Mouse (Mus musculus) heart, embryonic 13.5 days (tissue): ENCODE data around the gene Ppp1r12a. TPM values are rescaled to one million over a fixed set of nuclear protein-coding genes. Genes with fewer than 3 reads are reported as not detected.
A peak's percentile ranks its signal among the peaks of the same experiment; 100 is the strongest.

Experiments
- ATAC-seq: fragments of 200-750 bp; cut with Nextera tagmentation; 2 replicates; pipeline ENCODE4 v1.8.0; 2017; ENCODE audit warnings: moderate TSS enrichment; ENCODE audit not compliant: insufficient number of reproducible peaks, low FRiP score, low TSS enrichment; ENCODE audit errors: extremely low read depth
- H3K27ac ChIP-seq: fragments of 300-500 bp; sonication (generic); replicated peaks from 2 replicates; pipeline ENCODE4 v1.5.1; 2015; ENCODE audit warnings: moderate library complexity, mild to moderate bottlenecking, inconsistent platforms
- H3K27me3 ChIP-seq: fragments of 300-500 bp; sonication (generic); replicated peaks from 2 replicates; pipeline ENCODE4 v1.6.1; 2015; ENCODE audit warnings: mild to moderate bottlenecking, inconsistent platforms
- H3K36me3 ChIP-seq: fragments of 300-500 bp; sonication (generic); 2 replicates; pipeline ENCODE4 v1.6.1; 2015; ENCODE audit warnings: mild to moderate bottlenecking, inconsistent platforms
- H3K4me1 ChIP-seq: fragments of 300-500 bp; sonication (generic); 2 replicates; pipeline ENCODE4 v1.6.1; 2015; ENCODE audit warnings: inconsistent platforms
- H3K4me2 ChIP-seq: fragments of 300-500 bp; sonication (generic); 2 replicates; pipeline ENCODE4 v1.6.1; 2015; ENCODE audit warnings: inconsistent platforms, mild to moderate bottlenecking, moderate library complexity
- H3K4me3 ChIP-seq: fragments of 300-500 bp; sonication (generic); 2 replicates; pipeline ENCODE4 v1.5.1; 2015; ENCODE audit warnings: moderate library complexity, mild to moderate bottlenecking, inconsistent platforms
- H3K9ac ChIP-seq: fragments of 300-500 bp; sonication (generic); 2 replicates; pipeline ENCODE4 v1.6.1; 2015; ENCODE audit warnings: inconsistent platforms, mild to moderate bottlenecking, moderate library complexity
- H3K9me3 ChIP-seq: fragments of 300-500 bp; sonication (generic); 2 replicates; pipeline ENCODE4 v1.6.1; 2016; ENCODE audit warnings: inconsistent platforms
- WGBS: fragments of 180-500 bp; shearing (Covaris S2); methylation state at CpG from one replicate; pipeline ENCODE4 v1.1.7; 2015; ENCODE audit warnings: mixed read lengths; 5-methylcytosine and 5-hydroxymethylcytosine counted together
- polyA plus RNA-seq: library from polyadenylated mRNA; unstranded; fragments of >200 nt; fragmentation: Nextera tagmentation; extraction: Ambion mirVana; gene quantifications from 2 replicates; pipeline ENCODE4 v1.2.1, GENCODE M21; 2015

The Ppp1r12a gene
- polyA plus RNA-seq, 1 experiment from 2014 or later, result 88.1 TPM

DNA sequence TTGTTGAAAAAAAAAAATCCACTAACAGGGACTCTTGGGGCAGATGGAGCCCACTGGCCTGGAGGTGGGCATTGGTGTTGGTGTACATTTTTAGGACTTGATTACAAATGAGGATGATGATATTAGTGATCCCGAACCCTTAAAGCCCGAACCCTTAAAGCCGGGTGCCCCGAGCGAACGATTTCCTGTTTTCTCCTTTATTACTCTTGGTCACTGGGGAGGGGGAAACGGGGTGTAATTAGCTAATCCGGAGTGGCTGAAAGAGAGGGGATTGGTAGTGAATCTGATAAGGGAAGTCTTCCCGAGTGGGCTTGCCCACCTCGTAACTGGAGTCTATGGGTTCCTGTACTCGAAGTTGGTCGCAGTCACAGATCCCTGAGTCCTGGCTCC, 1.0 kb downstream of the Ppp1r12a start:
- H3K27ac ChIP-seq, result peak overlapping the region; percentile 100
- H3K9ac ChIP-seq, result peak overlapping the region; percentile 100
- H3K27me3 ChIP-seq, result no peaks in the 10 kb centered on the region
- H3K4me2 ChIP-seq, result peak overlapping the region; percentile 70
- H3K9me3 ChIP-seq, result no peaks in the 10 kb centered on the region
- whole genome bisulfite sequencing, result 0% methylated on average over 12 of the region's 12 CpGs
- no peak for ATAC-seq
- no peaks in the 10 kb centered on the region for H3K36me3 ChIP-seq
- H3K4me1 ChIP-seq, result peaks cover 40% of the 10 kb centered on the region
- peak overlapping the region; percentile 95 for H3K4me3 ChIP-seq

DNA sequence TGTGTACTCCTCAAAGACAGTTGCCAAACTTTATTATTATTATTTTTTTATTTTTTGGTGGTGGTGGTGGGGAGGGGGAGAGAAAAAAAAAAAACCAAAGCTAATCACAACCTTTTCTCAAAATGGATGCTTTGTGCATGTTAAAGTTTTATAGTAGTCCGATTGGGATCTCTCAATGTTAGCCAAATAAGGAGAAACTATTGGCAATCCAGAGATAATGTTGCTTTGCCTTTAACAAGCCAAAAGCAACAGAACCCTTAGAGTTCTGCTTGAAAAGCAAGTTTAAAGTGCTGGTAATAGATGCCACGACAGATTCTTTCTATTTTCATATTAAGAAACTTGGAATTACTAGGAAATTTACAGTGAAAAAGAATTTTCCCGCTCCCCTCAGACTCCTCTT, 1.5 kb downstream of the Ppp1r12a start:
- Histone ChIP-seq H3K27me3 (no peaks in the 10 kb centered on the region), H3K9ac (peak overlapping the region; percentile 100), H3K4me1 (peaks cover 45% of the 10 kb centered on the region), H3K27ac (peak overlapping the region; percentile 100), H3K36me3 (no peaks in the 10 kb centered on the region), H3K4me2 (peak overlapping the region; percentile 70), H3K9me3 (no peaks in the 10 kb centered on the region), H3K4me3 (peak overlapping the region; percentile 95)
- no peak for ATAC-seq
- WGBS, result 12% methylated on average over 3 of the region's 3 CpGs

DNA sequence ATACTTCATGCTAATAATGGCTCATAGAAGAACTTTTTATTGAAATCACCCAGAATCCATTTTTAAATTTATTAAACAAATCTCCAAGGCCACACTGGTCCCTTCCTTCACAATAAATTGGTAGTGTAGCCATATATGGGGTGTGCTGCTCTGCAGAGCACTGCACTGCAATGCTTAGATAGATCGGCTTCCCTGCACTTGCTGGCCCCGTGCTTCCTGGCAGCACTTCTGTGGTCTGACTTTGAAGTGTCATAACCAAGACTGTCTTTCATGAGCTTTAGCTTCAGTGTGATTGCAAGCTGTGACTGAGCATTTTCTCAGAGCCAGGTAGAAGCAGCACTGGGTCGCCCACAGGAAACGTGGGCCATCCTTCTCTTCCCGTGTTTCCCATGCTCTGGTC, 5.8 kb downstream of the Ppp1r12a start:
- ATAC-seq, result no peak
- peak overlapping the region; percentile 56 for H3K9ac ChIP-seq
- no peak overlapping the region for H3K4me3 ChIP-seq
- no peaks in the 10 kb centered on the region for H3K27me3 ChIP-seq
- no peaks in the 10 kb centered on the region for H3K9me3 ChIP-seq
- WGBS, result 43% methylated on average over 5 of the region's 5 CpGs
- no peaks in the 10 kb centered on the region for H3K36me3 ChIP-seq
- peaks cover 62% of the 10 kb centered on the region for H3K4me1 ChIP-seq
- H3K27ac ChIP-seq, result peak overlapping the region; percentile 89
- H3K4me2 ChIP-seq, result peak overlapping the region; percentile 58

DNA sequence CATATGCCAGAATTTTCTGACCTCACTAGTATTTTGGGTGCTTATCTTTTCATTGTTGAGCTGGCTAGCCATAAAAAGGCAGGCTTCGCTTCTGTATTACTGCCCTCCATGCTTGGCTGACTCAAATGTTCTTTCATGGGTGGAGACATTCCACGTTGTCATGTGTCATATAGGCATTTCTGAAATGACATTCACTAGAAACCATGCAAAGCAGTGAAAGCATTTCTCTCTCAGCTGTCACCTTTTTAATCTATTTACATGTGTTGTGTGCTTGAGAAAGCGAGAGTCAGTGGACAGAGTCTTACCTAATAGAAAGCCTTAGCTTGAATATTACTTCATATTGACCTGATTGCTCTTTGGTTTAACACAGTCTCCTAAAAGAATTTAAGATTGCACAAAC, 8.8 kb downstream of the Ppp1r12a start:
- 40% methylated on average over 3 of the region's 3 CpGs for WGBS
- Histone ChIP-seq H3K4me2 (peak overlapping the region; percentile 35), H3K4me3 (no peak overlapping the region), H3K4me1 (peaks cover 71% of the 10 kb centered on the region), H3K36me3 (peaks cover 5% of the 10 kb centered on the region), H3K9ac (no peak overlapping the region), H3K27me3 (no peaks in the 10 kb centered on the region), H3K9me3 (no peaks in the 10 kb centered on the region), H3K27ac (peak overlapping the region; percentile 44)
- no peak for ATAC-seq

DNA sequence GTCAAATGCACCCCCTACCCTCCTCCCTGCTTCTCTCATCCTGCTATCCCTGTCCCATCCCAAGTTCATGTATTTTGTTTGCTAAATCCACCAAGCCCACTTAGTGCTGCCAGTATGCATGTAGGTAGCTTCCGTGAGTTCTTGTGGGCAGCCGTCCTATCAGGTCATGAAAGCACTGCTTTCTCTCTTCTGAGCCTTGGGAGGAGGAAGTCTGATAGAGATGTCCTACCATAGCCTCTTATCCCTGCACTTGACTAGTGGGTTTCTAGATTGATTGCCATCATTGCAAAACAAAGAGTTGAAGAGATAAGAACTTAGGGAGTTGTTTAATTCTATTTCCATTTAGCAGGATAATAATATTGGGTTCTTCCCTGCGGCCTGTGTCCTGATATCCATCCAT, 9.6 kb downstream of the Ppp1r12a start:
- no peaks in the 10 kb centered on the region for H3K27me3 ChIP-seq
- peaks cover 71% of the 10 kb centered on the region for H3K4me1 ChIP-seq
- peak overlapping the region; percentile 76 for H3K27ac ChIP-seq
- 0 out of 2 replicates have a peak overlapping the region, but pooled peaks have one; percentile 50 for H3K9ac ChIP-seq
- peak overlapping the region; percentile 38 for H3K4me2 ChIP-seq
- H3K9me3 ChIP-seq, result no peaks in the 10 kb centered on the region
- 26% methylated on average over 3 of the region's 3 CpGs for WGBS
- no peak for ATAC-seq
- no peak overlapping the region for H3K4me3 ChIP-seq
- H3K36me3 ChIP-seq, result peaks cover 5% of the 10 kb centered on the region

DNA sequence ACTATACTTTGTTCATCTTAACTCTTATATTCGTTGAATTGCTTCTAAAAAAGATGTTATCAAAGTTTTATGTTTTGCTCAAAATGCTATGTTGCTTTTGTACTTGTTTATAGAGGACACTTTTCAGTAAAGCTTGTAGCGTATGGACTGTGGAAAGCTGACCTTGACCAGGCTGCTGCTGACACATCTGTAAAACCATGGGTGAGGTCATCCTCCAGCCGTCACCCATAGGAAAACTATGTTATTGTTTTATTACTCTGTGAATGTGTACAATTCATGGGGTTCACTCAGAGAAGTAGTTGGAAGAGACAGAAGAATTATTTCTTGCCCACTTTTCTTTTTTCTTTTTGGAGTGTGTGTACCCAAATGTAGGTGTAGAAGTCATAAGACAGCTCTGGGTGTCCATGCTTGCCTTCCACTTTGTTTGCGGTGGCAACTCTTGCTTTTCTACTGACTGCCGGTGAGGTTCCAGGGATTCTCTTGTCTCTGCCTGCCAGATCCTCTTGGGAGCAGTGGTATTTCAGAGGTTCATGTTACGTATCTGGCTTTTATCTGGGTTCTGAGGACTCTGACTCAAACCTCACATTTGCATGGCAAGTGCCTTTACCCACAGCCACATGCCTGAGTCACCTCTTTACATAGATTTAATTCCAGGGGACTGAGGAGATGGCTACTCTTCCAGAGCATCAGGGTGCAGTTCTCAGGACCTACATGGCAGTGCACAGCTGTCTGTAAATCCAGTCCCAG, 11.0 kb downstream of the Ppp1r12a start:
- peak overlapping the region; percentile 56 for H3K4me2 ChIP-seq
- H3K27ac ChIP-seq, result peak overlapping the region; percentile 86
- peak overlapping the region; percentile 13; the same call in 1 of the 2 replicates for H3K4me3 ChIP-seq
- H3K27me3 ChIP-seq, result no peaks in the 10 kb centered on the region
- H3K9me3 ChIP-seq, result no peaks in the 10 kb centered on the region
- WGBS, result 28% methylated on average over 6 of the region's 6 CpGs
- H3K9ac ChIP-seq, result peak overlapping the region; percentile 62
- no peak for ATAC-seq
- H3K36me3 ChIP-seq, result peaks cover 5% of the 10 kb centered on the region
- peaks cover 66% of the 10 kb centered on the region for H3K4me1 ChIP-seq

DNA sequence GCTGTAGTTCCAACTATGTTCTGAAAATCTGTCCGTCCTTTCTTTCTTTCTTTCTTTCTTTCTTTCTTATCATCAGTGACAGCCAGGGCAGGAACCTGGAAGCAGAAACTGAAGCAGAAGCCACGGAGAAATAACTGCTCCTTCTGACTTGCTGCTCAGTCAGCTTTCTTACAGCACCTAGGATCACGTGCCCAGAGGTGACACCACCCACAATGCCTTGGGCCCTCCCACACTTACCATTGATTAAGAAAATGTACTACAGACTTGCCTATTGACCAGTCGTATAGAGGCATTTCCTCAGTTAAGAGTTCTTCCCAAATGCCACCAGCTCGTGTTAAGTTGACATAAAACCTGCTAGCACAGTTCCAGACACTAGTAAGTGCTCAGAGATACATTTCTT, 12.1 kb downstream of the Ppp1r12a start:
- Histone ChIP-seq H3K27me3 (no peaks in the 10 kb centered on the region), H3K4me2 (no peak overlapping the region), H3K4me3 (no peak overlapping the region), H3K9ac (peak overlapping the region; percentile 47; the same call in 1 of the 2 replicates), H3K27ac (peak overlapping the region; percentile 42; the same call in 1 of the 2 replicates), H3K4me1 (peaks cover 72% of the 10 kb centered on the region), H3K36me3 (peaks cover 5% of the 10 kb centered on the region), H3K9me3 (no peaks in the 10 kb centered on the region)
- WGBS, result 42% methylated on average over 5 of the region's 5 CpGs
- ATAC-seq, result no peak

DNA sequence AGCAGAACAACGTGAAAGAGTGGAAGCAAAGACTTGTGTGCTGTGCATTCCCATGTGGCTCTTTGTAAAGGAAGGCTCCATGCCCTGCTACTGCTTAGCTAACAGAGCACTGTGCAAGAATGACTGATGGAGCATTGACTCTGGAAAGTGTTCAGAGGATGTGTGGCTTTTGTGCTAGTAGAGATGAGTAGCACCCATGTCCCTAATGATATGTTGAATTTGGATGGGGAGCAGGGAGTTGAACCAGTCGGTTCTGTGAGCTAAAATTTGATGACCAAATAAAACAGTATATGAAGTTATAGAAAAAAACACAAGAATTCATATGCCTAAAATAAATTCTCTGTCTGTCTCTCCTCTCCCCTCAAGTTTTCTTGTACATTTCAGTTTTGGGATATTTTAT, 13.9 kb downstream of the Ppp1r12a start:
- ATAC-seq, result no peak
- Histone ChIP-seq H3K9ac (no peak overlapping the region), H3K27ac (no peak overlapping the region), H3K27me3 (no peaks in the 10 kb centered on the region), H3K9me3 (no peaks in the 10 kb centered on the region), H3K4me1 (peaks cover 76% of the 10 kb centered on the region), H3K36me3 (peaks cover 5% of the 10 kb centered on the region), H3K4me3 (no peak overlapping the region), H3K4me2 (no peak overlapping the region)
- 54% methylated on average over 2 of the region's 2 CpGs for WGBS

DNA sequence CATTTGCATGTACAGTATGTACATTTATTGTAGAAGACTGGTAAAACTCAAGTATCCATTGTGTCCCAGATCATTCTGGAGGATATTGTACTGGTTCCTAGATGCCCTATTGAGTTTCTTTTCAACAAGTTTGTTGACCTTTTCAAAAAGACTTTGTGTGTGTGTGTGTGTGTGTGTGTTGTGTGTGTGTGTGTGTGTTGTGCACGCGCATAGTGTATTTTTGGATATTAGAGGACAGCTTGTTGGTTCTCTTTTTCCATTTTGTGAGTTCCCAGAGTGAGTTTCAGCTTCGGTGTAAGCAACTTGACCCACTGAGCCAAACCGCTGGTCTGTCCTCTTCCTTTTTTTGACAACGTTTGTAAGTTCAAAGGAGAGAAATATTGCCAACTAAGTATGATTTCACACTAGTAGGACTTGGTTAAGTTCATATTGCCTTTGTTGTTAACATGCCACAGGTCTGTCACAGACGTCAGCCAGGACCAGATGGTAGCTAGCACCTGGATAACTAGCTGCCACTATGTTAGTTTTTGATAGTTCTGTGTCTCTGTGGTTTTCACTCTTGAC, 16.4 kb downstream of the Ppp1r12a start:
- Histone ChIP-seq H3K9me3 (no peaks in the 10 kb centered on the region), H3K4me1 (peaks cover 73% of the 10 kb centered on the region), H3K4me3 (no peak overlapping the region), H3K27me3 (no peaks in the 10 kb centered on the region), H3K36me3 (peaks cover 5% of the 10 kb centered on the region), H3K4me2 (no peak overlapping the region), H3K9ac (no peak overlapping the region), H3K27ac (no peak overlapping the region)
- no peak for ATAC-seq
- WGBS, result 79% methylated on average over 6 of the region's 6 CpGs

DNA sequence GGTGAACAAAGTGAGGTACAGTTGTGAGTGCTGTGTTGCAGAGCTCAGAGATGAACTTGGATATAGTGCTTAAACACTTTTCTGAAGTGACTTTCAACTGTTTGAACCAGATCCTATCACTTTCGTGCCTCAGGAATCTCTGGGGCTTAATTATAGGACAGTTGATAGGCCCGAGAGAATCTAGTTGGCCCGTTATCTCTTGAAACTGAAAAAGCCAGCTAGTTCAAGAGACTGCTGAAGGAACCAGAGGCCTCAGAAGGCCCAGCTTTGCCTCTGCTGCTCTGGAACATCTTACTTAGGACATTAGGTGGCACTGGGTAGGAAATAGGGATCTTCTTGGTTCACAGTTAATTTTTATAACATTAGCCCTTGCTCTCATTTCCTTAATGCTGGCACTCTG, 17.4 kb downstream of the Ppp1r12a start:
- H3K36me3 ChIP-seq, result peaks cover 4% of the 10 kb centered on the region; the same call in 1 of the 2 replicates
- H3K9ac ChIP-seq, result peak overlapping the region; percentile 15; the same call in 1 of the 2 replicates
- peaks cover 72% of the 10 kb centered on the region for H3K4me1 ChIP-seq
- no peak for ATAC-seq
- no peaks in the 10 kb centered on the region for H3K9me3 ChIP-seq
- peak overlapping the region; percentile 14 for H3K4me2 ChIP-seq
- no peak overlapping the region for H3K4me3 ChIP-seq
- H3K27me3 ChIP-seq, result no peaks in the 10 kb centered on the region
- WGBS, result 13% methylated on average over 3 of the region's 3 CpGs
- peak overlapping the region; percentile 76 for H3K27ac ChIP-seq

DNA sequence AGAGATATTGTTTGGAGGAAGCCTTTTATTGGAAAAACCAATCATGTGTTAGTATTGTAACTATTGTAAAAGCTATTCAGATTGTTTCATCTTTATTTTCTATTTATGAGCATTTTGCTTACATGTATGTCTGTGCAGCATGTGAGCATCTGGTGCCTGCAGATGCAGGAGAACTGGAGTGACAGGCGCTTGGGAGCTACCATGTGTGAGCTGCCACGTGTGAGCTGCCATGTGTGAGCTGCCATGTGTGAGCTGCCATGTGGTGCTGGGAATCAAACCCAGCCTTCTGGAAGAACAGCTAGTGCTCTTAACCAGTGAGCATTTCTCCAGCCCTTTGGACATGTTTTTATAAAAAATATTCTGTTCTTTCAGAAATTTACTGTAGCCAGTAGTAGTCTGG, 18.3 kb downstream of the Ppp1r12a start:
- ATAC-seq, result no peak
- Histone ChIP-seq H3K36me3 (0 out of 2 replicates have a peak, but pooled peaks cover 4% of the 10 kb centered on the region), H3K9ac (no peak overlapping the region), H3K9me3 (no peaks in the 10 kb centered on the region), H3K4me3 (no peak overlapping the region), H3K4me2 (no peak overlapping the region), H3K27me3 (no peaks in the 10 kb centered on the region), H3K27ac (no peak overlapping the region), H3K4me1 (peaks cover 73% of the 10 kb centered on the region)
- WGBS, result 85% methylated on average over 2 of the region's 2 CpGs
